Mouse (Mus musculus): ENCODE measurements at regions not wholly inside any gene's neighbourhood (a gene's known extent, or its start where the extent isn't known, plus 50 kb on each side); places are given as distances from the start of the nearest gene placed in this dataset.
A peak's percentile ranks its signal among the peaks of the same experiment; 100 is the strongest.

DNA sequence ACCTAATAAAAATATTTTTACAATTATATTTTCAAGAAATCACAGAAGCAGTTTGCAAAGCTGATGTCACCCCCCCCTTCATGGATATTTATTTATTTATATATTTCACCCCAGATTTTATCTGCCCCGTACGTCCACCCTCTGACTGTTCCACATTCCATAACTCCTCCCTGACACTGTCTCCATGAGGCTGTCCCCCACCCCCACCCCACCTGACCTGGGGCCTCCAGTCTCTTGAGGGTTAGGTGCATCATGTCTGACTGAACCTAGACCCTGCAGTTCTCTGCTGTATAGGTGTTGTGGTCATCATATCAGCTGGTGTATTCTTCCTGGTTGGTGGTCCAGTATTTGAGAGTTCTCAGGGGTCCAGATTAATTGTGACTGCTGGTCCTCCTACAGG, 1083.9 kb upstream of the Cadm2 start:
- DNase-seq (ENCODE audit: low spot score in 2 of 2): no peak

DNA sequence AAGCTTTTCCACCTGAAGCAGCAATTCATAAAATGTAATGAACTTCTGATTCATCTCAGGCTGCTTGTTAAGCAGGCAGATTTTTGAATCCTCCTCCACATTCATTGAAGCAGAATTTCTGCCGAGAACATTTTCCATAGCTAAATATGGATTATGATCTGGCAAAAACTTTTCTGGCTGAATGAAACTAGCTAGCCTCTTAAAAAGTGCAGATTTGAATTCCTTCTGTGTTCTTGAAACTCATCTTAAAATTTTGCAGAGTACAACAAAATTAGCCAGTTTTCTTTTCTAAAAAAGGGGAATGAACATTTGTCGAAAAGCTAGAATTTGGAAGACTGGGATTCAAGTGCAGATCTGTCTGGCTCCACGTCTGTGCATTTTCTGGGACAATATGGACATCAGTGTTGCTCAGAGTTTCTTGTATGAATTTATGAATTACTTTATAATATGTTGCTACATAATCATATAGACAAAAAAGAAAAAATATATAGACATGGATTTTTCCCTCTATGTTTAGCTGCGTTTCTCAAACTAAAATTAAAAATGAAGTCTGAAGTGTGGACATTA, 1046.3 kb upstream of the Cadm2 start:
- DNase-seq (ENCODE audit: low spot score in 2 of 2): peak; percentile 32 to 64

DNA sequence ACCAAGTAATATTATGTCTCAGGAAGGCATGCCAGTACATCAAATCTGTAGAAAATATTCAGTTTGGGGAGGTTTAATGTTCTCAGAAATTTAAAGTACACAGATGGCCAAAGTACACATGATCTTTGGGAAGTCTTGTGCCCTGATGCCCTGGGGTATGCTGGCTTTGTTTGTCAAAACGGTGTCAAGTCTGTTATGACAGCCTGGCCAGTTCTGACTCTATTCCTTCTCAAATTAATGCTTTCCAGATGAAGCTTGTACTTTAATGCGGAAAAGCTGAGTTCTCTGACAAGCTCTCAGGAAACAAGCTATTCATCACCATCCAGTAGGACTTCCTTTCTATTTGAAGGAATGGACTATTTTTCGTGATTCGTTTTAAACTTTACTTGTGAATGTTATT, 1037.7 kb upstream of the Cadm2 start:
- DNase-seq (ENCODE audit: low spot score in 2 of 2): no peak

DNA sequence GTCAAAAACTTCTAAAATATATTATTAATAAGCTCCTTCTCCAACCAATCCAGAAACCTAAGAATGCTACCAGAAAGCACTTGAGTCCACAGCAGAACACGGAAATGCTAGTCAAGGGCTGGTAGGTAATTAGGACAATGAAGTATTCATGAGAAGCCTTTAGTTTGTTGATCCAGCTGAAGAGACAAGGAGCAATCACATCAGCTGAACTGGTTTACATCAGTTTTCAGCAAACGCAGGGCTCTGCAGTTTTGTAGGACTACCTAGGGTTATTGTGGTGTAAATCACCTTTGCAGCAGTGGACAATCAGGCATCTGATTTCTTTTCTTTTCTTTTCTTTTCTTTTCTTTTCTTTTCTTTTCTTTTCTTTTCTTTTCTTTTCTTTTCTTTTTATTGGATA, 1007.3 kb upstream of the Cadm2 start:
- DNase-seq (ENCODE audit: low spot score in 2 of 2): no peak

DNA sequence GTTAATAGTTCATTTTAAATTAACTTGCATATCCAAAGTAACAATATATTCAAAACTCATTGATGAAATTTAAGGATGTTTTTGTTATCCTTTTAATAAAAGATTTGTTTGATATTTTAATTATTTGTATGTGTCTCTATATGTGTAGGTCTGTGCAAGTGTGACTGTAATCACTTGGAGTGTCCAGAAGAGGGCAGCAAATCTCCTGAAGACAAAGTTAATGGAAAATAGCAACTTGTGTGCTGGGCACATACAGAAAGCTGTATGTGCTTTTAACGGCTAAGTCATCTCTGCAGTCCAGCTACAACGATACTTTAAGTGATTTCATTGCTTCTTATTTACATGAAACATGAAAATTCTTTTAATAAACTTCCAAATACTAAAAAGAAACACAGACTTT, 993.3 kb upstream of the Cadm2 start:
- no peak for DNase-seq (ENCODE audit: low spot score in 2 of 2)

Measured in right cerebral cortex, postnatal 10 days (tissue).